Mouse (Mus musculus) gastrocnemius, postnatal 4 days (tissue): ENCODE data around the gene Pgm3. TPM values are rescaled to one million over a fixed set of nuclear protein-coding genes. Genes with fewer than 3 reads are reported as not detected.

Experiments used
- DNase-seq, 2 experiments: peaks; one replicate each; pipeline ENCODE4 v3.0.0; 2021 to 2022; ENCODE audit warnings: low spot score in 2 of 2, mixed read lengths in 2 of 2
- total RNA-seq, 2 experiments: library from RNA; stranded (reverse); gene quantifications; 2 replicates each; pipeline ENCODE4 v1.2.3; 2021

Gene Pgm3
- total RNA-seq, 2 experiments from 2014 or later = 14.3 to 17.3 TPM

DNA sequence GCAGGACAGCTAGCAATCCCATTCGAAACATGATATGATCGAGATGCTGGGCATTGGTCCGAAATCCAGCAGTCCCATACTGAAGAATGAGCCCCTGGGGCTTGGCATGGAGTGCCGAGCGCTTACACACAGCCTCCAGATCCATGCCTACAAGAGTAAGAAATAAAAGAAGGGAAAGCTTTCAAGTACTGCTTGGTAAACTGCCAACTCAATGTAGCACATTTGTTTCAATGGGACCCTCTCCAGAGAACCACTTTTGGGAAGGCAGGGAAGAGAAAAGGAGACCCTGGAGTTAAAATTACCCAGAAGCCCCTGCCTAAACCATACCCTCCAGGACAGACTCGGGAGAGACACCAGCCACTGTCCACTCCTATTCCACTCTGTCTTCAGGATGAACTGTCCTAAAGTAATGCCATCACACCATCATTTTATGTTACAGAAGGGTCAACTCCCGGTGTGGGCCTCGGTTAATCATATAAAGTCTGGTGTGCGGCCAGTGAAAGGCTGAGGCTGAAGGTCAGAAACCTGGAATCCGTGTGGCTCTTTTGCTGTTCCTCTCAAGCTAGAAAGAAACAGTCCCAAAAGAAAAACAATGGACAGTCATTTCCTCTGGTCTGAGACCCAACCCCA is 1.3 kb downstream of the Pgm3 start:
- no peak for DNase-seq

DNA sequence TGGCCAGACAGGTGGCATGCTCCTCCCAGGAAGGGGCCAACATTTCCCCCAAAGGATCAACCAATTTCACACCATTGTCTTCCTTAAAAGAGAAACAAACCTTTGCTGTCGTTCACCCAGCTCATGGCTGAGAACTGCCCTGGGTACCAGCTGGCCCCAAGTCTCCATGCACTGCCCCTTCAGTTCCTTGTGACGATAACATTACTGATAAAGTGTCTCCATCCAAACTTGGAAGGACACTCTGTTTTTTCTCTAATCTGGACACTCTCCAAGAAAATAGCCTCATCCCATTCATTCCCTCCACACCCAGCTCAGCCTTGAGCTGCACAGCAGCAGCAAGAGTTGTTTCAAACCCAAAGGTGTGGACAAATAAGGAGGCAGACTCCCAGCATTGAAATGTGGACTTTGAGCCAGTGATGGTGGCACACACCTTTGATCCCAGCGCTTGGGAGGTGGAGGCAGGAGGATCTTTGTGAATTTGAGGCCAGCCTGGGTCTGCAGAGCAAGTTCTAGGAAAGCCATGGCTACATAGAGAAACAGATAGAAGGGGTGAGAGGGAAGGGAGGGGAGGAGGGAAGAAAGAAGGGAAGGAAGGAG is 2.2 kb downstream of the Pgm3 start:
- DNase-seq = no peak

GRCm38 (mm10) chr9:86560543-86560942 is 11.1 kb downstream of the Pgm3 start:
- no peak for DNase-seq

DNA sequence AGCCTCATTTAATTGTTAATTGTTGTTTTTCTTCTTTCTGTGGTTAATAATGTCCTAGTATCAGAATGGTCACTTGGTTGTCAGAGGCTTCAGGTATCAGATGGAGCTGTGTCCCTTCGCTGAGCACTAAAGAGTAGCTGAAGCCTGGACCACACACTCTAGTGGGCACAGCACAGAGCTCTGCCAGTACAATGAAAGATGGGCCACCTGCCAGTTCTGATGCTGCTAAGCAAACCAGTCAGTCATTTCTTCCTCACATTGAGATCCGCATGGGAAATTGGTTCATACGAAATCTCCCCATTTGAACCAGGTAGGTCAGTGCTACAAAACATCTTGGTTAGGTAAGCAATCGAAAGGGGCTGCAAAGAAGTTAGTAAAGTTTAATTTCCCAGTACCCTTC is 17.0 kb downstream of the Pgm3 start:
- no peak for DNase-seq

DNA sequence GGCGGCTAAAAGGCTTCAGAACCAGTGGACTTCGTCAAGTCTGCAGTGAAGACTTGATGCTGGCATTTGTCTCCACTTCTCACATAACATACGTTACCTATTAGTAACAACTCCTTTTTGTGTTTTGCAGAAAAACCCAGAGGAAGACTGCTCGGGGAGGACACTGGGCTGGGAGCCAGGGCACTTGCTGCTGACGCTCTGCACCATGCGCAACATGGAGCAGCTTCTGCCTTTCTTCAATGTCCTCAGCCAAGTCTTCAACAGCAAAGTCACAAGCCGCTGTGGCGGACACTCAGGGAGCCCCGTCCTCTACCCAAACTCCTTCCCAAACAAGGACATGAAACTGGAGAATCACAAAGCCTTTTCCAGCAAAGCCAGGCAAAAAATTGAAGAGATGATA is 17.8 kb downstream of the Pgm3 start:
- DNase-seq = no peak

DNA sequence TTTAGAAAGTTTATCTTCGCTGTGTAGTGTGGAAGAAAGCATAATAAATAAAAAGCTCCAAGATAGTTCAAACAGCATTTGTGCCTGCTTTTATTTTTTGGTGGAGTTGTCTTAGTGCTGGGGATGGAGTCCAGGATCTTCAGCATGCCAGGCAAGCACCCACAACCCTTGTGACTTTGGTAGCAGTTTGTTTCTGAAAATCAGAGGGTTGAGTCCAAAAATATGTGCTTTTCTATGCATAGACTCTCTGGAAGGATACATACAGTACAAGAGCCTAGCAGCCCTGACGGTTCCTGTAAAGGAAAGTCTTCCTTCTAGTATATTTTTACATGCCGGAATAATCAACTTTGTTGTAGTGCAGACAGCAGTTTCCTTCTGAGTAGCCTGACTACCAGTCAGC is 20.9 kb downstream of the Pgm3 start:
- DNase-seq = no peak

- no peak for DNase-seq
Measured at GRCm38 (mm10) chr9:86549637-86550162, 21.9 kb downstream of the Pgm3 start.

DNA sequence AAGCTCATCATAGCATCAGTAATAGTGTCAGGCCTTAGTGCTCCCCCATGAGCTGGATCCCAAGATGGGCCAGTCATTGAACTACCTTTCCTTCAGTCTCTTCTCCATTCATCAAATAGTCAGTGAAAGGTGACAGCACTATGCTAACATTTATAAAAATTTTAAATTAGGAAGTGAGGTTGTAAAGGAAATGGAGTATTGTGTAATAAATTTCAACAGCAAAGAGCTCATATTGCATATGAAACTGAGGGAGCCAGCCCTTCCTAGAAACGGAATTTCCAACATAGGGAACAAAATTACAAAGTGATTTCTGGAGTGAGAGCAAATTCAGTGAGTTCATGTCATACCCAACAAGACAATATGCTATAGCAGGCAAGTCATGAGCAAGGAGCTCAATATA is 27.1 kb downstream of the Pgm3 start:
- DNase-seq = no peak

- no peak for DNase-seq
Measured at GRCm38 (mm10) chr9:86543451-86543850, 28.2 kb downstream of the Pgm3 start.

GRCm38 (mm10) chr9:86534071-86534470 is 37.6 kb downstream of the Pgm3 start:
- DNase-seq = no peak

DNA sequence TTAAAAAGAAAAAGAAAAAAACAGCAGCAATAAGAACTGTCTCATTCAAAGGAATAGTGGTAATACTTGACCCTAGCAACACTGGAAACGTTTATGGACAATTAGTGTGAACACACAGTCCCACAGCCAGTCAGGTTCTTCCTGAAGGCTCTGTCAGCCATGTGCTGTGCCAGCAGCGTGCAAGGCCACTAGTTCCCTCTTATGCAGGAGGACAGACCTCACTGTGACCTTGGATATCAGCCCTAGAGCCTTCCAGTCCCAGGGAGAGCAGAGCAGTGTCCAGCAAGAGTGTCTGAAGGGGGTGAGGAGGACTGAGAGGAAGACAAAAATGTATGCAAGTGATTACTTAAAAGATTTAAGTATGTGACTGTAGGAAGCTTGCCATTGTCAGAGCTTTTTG is 46.0 kb downstream of the Pgm3 start:
- no peak for DNase-seq

- DNase-seq = no peak
Measured at GRCm38 (mm10) chr9:86522335-86522734, 49.3 kb downstream of the Pgm3 start.

GRCm38 (mm10) chr9:86514798-86515197 is 56.8 kb downstream of the Pgm3 start:
- DNase-seq = no peak

DNA sequence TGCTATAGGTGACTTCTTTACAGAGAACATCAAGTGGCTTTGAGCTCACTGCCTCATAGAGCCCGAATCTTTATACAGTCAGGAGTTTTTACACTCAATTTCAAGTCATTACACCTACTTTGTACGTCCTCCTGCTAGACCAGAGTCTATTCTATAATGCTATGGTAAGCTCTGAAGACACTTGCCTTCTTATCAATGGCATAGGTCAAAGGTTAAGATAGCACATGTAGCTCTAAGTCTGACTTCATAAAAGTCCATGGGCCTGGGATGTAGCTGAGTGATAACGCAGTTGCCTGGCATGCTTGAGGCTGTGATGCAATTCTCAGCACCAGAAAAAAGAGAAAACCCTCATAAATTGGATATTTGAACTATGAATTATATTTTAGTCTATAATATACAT is 57.3 kb downstream of the Pgm3 start:
- DNase-seq = no peak

- DNase-seq = no peak
Measured at GRCm38 (mm10) chr9:86513733-86514132, 57.9 kb downstream of the Pgm3 start.

DNA sequence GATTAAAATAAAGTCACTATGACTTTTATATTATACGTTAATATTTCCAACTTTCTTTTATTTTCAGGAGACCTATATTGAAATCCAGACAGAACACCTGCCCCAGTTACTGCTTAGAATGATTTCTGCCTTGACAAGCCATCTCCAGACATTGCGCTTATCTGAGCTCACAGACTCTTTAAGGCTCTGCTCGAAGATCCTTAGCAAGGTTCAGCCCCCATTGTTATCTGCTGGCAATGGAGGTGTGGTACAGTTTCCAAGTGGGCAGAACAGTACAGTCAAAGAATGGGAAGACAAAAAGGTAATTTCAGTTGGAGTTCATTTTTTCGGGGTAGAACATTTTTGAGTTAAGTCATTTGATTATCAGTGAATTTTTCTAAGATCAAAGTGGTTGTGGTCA is 64.2 kb downstream of the Pgm3 start:
- no peak for DNase-seq

Other genes starting within 250 kb of the Pgm3 start
- 1 to 10 TPM; 2.6 to 2.9 TPM for gene Ube2cbp, start 106.9 kb downstream of the Pgm3 start, total RNA-seq
- gene Dop1a, start 104.7 kb downstream of the Pgm3 start, total RNA-seq = 10 to 100 TPM; 22.2 to 28.0 TPM
- under 1 TPM; 0.47 to 0.52 TPM for gene Rwdd2a, start 149 bp upstream of the Pgm3 start, total RNA-seq
- 10 to 100 TPM; 20.5 to 24.0 TPM for gene Me1, start 124.1 kb upstream of the Pgm3 start, total RNA-seq
- gene Prss35, start 171.8 kb upstream of the Pgm3 start, total RNA-seq = 10 to 100 TPM; 16.1 to 19.3 TPM